Mouse (Mus musculus) Muller cell, postnatal 12 days (primary cell): Measurements from ENCODE around the gene Lsamp.

Experiments used
- DNase-seq: peaks from one replicate; pipeline ENCODE4 v3.0.0-alpha.2; 2015; ENCODE audit errors: inconsistent ontology term

The Lsamp gene

DNA sequence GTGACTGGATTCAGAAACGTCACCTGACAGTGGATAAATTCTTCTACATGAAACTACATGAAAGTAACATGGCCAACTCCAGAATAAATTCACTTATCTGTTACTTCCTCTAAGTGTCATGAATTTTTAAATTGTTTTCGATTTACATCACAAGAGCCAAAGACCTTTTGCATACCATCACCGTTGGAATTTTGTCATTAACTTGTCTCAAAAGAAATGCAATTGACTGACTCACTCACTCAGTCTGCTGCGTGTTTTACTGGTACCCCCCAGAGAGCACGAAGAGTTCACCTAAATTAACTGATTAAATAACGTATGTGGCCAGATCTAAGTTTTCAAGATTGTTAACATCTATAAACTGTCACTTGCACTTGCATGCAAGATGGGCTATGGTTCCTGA lies 672.7 kb downstream of the Lsamp start:
- DNase-seq, result no peak

- DNase-seq, result peak; percentile 70
Measured at GRCm38 (mm10) chr16:40685531-40685930, 701.4 kb downstream of the Lsamp start.

DNA sequence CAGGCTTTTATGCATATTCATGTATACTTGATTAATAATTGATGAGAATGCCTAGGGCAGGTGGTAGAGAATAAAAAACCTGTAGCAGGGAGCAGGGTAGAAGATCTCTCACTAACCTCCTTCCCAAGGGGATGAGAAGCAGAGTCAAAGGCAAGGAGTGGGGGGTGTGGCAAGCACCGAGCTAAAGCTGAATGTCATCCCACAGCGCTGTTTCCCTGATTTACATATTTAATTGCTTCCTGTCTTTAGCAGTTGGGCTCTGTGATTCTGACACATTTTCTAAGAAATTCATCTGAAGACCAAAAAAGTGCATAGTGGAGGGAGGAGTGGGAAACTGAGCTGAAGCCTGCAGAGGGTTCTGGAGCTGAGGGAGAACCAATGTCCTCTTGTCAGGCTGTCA lies 708.1 kb downstream of the Lsamp start:
- DNase-seq, result no peak

- no peak for DNase-seq
Measured at GRCm38 (mm10) chr16:40697253-40697652, 713.1 kb downstream of the Lsamp start.

DNA sequence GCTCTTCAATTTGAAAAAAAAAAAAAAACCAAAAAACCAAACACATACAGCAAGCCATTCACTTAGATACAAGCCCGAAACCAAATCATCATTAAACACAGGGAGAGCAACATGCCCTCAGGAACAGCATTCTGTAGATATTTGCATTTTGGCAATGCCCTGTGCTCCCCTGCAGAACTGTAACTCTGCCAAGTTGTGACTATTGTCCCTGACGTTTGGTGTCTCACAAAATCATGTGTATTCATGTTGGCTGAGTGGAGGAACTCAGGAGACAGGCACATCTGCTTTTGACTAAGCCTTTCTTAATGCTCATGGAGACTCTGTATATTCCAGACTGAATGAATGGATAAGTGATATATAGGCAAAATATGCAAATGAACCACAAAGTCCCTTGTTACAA lies 724.4 kb downstream of the Lsamp start:
- peak; percentile 32 for DNase-seq

DNA sequence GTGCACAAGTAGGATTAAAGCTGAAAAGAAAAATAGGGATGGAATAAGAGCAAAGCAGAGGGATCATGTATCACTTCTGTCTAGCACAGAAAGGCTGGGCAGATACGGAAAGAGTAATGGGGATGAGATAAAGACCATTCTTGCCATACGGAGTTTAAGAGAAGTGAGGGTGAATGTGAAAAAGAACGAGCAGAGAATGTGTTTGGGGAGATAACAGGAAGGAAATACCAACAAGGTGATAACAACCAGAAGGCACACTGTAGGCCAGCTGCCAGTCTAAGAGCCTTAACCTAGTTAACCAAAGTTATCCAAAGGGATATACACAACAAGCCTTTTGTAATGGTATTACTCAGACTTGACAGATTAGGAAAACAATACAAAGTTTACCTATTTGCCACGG lies 725.4 kb downstream of the Lsamp start:
- no peak for DNase-seq

DNA sequence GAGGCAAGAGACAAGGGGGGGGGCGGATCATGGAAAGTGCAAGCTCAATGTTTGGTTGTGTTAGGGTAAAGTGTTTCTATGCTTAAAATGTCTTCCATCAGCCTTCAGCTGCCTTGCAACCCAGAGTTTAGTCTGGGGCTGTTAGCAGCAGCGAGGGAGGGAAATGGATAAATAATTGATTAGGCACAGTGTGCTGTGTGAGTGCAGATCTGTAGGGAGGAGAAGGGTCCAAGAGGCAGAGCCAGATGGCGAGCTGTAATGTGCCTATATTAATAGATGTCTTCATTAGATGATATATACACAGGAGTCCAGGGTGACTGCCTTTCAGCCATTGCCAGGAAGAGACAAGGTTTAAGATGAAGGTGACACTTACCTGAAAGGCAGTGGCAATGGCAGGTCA lies 725.9 kb downstream of the Lsamp start:
- no peak for DNase-seq

DNA sequence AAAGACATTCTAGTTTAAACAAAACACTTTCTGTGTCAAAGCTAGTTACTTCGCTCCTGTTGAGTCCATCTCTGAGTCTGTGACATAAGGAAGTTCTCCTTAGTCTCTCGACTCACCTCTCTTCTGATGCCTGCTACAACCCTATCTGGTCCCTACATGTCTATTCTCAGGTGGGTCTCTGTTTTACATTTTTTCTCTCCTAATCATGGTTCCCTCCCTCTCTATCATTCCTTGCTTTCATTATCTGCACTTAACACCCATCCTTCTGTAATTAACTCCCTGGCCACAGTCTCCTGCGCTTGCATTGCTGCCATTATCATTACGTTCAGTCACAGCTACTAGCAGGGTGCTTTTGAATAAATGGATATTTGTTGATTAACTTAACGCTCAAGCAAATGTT lies 726.3 kb downstream of the Lsamp start:
- no peak for DNase-seq

GRCm38 (mm10) chr16:40713725-40714124 lies 729.6 kb downstream of the Lsamp start:
- no peak for DNase-seq

- peak; percentile 18 for DNase-seq
Measured at GRCm38 (mm10) chr16:40739015-40739414, 754.9 kb downstream of the Lsamp start.

DNA sequence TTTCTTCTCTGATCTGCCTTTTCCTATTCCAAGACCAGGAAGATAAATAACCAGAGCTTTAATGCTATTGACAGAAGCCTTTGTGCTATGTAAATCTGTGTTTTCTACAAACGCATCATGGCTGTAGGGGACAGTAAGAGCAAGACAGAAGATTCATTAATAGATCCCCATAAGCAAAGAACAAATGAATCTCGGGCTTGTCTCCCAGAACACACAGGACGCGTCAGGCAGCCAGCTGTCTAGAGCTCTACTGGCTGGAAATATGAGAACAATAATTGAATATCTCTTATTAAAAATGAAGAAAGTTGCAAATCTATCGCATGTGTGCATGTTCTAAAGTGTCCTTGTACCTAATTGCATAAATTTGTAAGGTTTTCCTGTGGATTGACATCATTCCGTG lies 755.6 kb downstream of the Lsamp start:
- no peak for DNase-seq

DNA sequence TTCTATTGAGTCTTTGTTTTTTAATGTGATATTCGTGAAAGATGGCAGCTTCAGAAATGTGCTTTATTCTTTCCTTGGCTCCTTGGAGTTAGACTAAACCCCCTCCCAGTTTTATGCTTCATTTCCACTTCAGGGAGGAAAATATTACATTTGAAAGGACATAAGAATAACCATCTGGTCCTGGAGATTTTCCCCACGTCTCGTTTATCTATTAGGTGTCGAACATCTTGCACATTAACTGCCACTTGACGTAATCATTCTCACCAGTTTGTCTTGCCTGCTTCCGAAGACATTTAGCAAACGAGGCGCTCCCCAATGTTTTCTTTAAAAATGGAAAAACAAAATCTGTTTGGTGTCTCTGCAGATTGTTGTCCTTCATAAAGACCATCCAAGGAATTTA lies 756.1 kb downstream of the Lsamp start:
- DNase-seq, result no peak

GRCm38 (mm10) chr16:40827191-40827590 lies 843.0 kb downstream of the Lsamp start:
- no peak for DNase-seq

DNA sequence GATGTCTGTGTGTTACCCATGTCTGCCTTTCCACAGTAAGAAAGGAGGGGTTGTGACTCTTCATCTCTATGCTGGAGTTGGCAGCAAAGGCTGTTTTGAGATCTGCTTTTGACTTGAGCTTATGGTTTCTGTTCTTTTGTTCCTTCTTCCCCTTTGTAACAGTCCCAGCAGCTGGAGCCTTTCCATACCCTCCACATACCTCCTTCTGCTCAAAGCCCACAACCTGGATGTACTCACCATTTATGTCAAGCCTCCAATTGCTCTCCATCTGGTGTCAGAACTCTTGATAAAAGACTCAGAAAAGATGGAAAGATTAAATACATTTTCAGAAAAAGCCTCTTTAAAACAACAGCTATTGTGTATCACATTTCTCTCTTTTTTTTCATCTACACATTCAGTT lies 847.4 kb downstream of the Lsamp start:
- no peak for DNase-seq

GRCm38 (mm10) chr16:40841765-40842164 lies 857.6 kb downstream of the Lsamp start:
- no peak for DNase-seq

GRCm38 (mm10) chr16:40866733-40867132 lies 882.6 kb downstream of the Lsamp start:
- no peak for DNase-seq

- no peak for DNase-seq
Measured at GRCm38 (mm10) chr16:40878301-40878700, 894.1 kb downstream of the Lsamp start.

GRCm38 (mm10) chr16:40881942-40882341 lies 897.8 kb downstream of the Lsamp start:
- no peak for DNase-seq

GRCm38 (mm10) chr16:40891338-40891737 lies 907.2 kb downstream of the Lsamp start:
- peak; percentile 25 for DNase-seq

DNA sequence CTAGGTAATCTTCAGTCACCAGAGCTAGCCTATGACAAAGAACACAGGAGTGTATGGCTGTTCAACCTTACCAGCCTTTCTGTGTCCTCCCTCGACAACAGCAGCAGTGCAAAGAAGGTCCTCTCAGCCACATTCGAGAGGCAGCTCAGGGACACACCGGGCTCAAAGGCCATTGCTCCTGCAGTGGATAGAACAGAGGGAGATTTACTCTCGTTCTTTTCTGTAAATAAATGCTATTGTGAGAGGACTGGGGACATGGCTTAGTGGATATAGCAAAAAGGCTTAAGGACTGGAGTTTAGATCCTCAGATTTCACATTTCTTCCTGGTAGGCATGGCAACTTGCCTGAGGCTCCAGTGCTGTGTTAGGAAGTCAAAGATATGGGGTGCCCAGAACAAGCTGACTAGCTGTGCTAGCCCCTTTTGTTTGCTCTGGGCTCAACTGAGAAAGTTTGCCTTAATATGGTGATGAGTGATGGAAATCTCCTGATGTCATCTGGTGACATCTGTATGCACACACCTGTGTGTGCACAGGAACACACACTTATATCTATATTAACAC lies 913.7 kb downstream of the Lsamp start:
- no peak for DNase-seq

DNA sequence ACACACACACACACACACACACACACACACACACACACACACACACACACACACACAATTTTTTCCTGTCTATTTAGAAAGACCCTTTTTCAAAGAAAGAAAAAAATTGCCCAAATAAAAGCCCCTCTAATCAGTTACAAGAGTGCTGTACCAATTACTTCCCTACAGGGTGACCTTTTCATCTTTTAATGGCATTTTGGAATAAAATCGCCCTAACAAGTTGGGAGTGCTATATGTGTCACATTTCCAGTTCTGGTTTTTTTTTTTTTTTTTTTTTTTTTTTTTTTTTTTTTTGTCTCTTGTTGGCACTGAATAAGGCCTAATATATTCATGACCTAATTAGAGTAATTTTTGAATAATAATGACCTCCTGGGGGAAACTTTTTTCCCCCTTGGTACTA lies 923.7 kb downstream of the Lsamp start:
- no peak for DNase-seq

DNA sequence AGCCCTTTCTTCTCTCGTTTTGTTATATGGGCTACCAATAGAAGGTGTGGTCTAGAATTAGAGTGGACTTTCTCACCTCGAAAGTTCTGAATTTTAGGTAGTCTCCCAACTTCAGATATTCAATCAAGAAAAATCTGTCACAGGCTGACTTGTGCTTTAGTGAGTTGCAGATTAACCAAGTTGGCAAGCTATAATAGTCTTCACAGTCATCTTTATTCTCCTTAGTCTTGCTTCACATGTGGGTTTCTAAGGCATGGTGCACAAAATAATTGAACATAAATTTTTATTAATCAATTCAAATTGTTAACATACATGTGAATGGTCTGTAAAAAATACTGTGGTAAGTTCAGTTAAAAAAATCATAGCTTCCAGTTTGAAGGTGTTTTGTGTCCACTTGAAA lies 930.0 kb downstream of the Lsamp start:
- no peak for DNase-seq

- peak; percentile 5 for DNase-seq
Measured at GRCm38 (mm10) chr16:40930596-40930995, 946.4 kb downstream of the Lsamp start.

GRCm38 (mm10) chr16:40942266-40942665 lies 958.1 kb downstream of the Lsamp start:
- DNase-seq, result no peak
